In the genomic region with DNA sequence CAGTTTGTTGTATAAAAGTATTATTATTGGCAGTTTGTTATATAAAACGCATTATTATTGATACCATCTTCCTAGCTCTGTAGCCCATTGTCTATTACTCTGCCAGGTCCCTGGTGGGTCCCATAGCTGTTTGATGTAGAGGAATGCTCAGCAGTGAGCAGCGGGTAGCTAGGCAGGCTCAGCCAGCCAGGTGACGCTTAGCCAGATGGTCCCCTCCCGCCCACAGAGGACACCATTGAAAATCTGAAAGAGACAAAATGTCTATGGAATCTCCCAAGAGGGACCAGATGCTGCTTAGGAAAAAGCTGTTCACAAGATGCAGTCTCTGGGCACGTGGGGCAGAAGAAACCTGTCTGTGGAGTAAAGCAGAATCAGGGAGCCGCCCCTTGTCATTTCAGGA, we compare ENCODE assay signal across 11 mouse cellular contexts.
DNase-seq lines count a peak whose midpoint lies in the region; ATAC-seq and TF ChIP-seq lines count a peak whose summit lies in the region.
"Had no signal": no experiment of that assay in that cellular context is flagged by ENCODE, and none has a peak within 500 bp of the region (broad histone marks: within the 10 kb centered on the region; RNA-seq: fewer than 3 reads in every experiment).

No protein-coding gene starts in this region.

- TF ChIP-seq CTCF in cerebellum, adult 2 months (IDR thresholded peaks at IDR 0.05; ENCODE audit: borderline replicate concordance, insufficient read depth, low read depth, low read length) = no peak

- intact Hi-C loops in left cerebral cortex, postnatal 4 days (cut with DNase I) = loop anchor here (5.0 kb wide), 2 partner anchors 613 to 818 kb away; a partner anchor contains a TSS

- H3K27ac ChIP-seq in cerebellum, adult 2 months (ENCODE audit: insufficient read depth, low read length) = no peak overlapping the region
- no peak overlapping the region for H3K27ac ChIP-seq in hindbrain, embryonic 11.5 days (ENCODE audit: low read depth, low read length)
- H3K27ac ChIP-seq: embryonic facial prominence, embryonic 10.5 days had no signal

- ATAC-seq in hindbrain, embryonic 11.5 days (ENCODE audit: low FRiP score) = peak; percentile 59
- ATAC-seq in monocyte, adult 5-6 weeks (replicated peaks; ENCODE audit: insufficient number of reproducible peaks, low FRiP score, low TSS enrichment, poor library complexity, severe bottlenecking) = no peak

- peak; percentile 87 for DNase-seq in brain, adult 2 months (ENCODE audit: low read depth, low spot score)
- DNase-seq in cerebellum, adult 2 months = peak; percentile 63 to 78
- DNase-seq in hindbrain, embryonic 11.5 days (ENCODE audit: low spot score) = peak; percentile 28
- DNase-seq in left cerebral cortex, postnatal 4 days = peak; percentile 46
- no peak for DNase-seq in thymus, postnatal 36 days
- DNase-seq in testis, postnatal 14 days (ENCODE audit: low spot score) = no peak
- no peak for DNase-seq in ovary, postnatal 10 days (ENCODE audit: low spot score)
- DNase-seq: heart, postnatal 36 days had no signal

- H3K4me2 ChIP-seq in hindbrain, embryonic 11.5 days (replicated peaks; ENCODE audit: low read depth, low read length) = no peak overlapping the region

- H3K9me3 ChIP-seq in hindbrain, embryonic 11.5 days (ENCODE audit: control insufficient read depth, low read length) = no peaks in the 10 kb centered on the region
- H3K9me3 ChIP-seq: embryonic facial prominence, embryonic 10.5 days had no signal

- no peaks in the 10 kb centered on the region for H3K36me3 ChIP-seq in hindbrain, embryonic 11.5 days (ENCODE audit: control insufficient read depth, insufficient read depth, low read length)
- H3K36me3 ChIP-seq: embryonic facial prominence, embryonic 10.5 days had no signal

- H3K4me3 ChIP-seq in cerebellum, adult 2 months (replicated peaks; ENCODE audit: insufficient read depth, low read depth, low read length) = no peak overlapping the region
- no peak overlapping the region for H3K4me3 ChIP-seq in hindbrain, embryonic 11.5 days (ENCODE audit: low read depth, low read length)
- H3K4me3 ChIP-seq: embryonic facial prominence, embryonic 10.5 days; megakaryocyte, embryonic 14.5 days had no signal

- H3K27me3 ChIP-seq in cerebellum, adult 2 months (ENCODE audit: control insufficient read depth, insufficient read depth, low read length) = no peaks in the 10 kb centered on the region
- H3K27me3 ChIP-seq in hindbrain, embryonic 11.5 days (ENCODE audit: control insufficient read depth, insufficient read depth, low read length) = 0 out of 2 replicates have a peak, but pooled peaks cover 2% of the 10 kb centered on the region
- H3K27me3 ChIP-seq: megakaryocyte, embryonic 14.5 days had no signal

- H3K4me1 ChIP-seq in cerebellum, adult 2 months (ENCODE audit: control insufficient read depth, insufficient read depth, low read length) = no peaks in the 10 kb centered on the region
- H3K4me1 ChIP-seq in hindbrain, embryonic 11.5 days (replicated peaks; ENCODE audit: control insufficient read depth, insufficient read depth, low read length) = no peaks in the 10 kb centered on the region
- H3K4me1 ChIP-seq: megakaryocyte, embryonic 14.5 days had no signal

- no peak for TF ChIP-seq POLR2A in cerebellum, adult 2 months (IDR thresholded peaks at IDR 0.05; ENCODE audit: borderline replicate concordance, insufficient read depth, low read length)

- WGBS in cerebellum, adult 2 months = 13% methylated on average over 6 of the region's 6 CpGs
- 52% methylated on average over 6 of the region's 6 CpGs for WGBS in hindbrain, embryonic 11.5 days

- no peak overlapping the region for H3K9ac ChIP-seq in hindbrain, embryonic 11.5 days (ENCODE audit: low read depth, low read length)

Comparison
In these comparisons a context has a peak if more than half of its experiments do, and no peak if none do; other contexts are left out.
1. DNase-seq: peak in brain, adult 2 months (single experiment), cerebellum, adult 2 months (2 of 2), hindbrain, embryonic 11.5 days (single experiment) and left cerebral cortex, postnatal 4 days (single experiment); none in thymus, postnatal 36 days (0 of 2), testis, postnatal 14 days (single experiment) and ovary, postnatal 10 days (single experiment).